12 mouse cellular contexts compared by ENCODE assay signal in the genomic region with DNA sequence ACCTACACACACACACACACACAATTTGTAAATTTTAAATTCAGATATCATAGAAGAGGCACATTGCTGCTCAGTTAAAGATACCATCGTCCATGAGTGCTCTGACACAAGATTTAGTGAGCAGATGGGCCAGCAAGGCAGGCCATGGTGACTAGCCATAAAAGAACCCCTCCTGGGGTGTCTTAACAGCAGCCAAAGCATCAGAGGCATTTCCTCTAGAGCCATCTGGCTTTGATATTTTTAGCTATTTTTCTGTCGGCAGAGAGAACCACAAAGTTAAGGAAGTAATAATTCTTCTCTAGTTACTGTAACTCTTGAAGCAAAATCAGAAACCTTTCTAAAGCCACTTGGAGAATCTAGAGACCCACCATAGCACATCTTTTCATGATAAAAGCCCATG.
DNase-seq lines count a peak whose midpoint lies in the region; ATAC-seq and TF ChIP-seq lines count a peak whose summit lies in the region.
"Had no signal": no experiment of that assay in that cellular context is flagged by ENCODE, and none has a peak within 500 bp of the region (broad histone marks: within the 10 kb centered on the region; RNA-seq: fewer than 3 reads in every experiment).

No protein-coding gene starts in this region.

- no peaks in the 10 kb centered on the region for H3K27me3 ChIP-seq in kidney, embryonic 16.5 days (ENCODE audit: insufficient read depth, low read length)
- H3K27me3 ChIP-seq: limb, embryonic 13.5 days had no signal

- H3K4me1 ChIP-seq in kidney, embryonic 16.5 days (ENCODE audit: insufficient read depth, low read length): no peaks in the 10 kb centered on the region
- no peaks in the 10 kb centered on the region for H3K4me1 ChIP-seq in lung, adult 2 months (ENCODE audit: control insufficient read depth, insufficient read depth, low read length)

- intact Hi-C loops in gastrocnemius, postnatal 14 days (cut with DNase I; ENCODE audit: low total_unique reads): no loop called here

- TF ChIP-seq POLR2A in lung, adult 2 months (IDR thresholded peaks at IDR 0.05; ENCODE audit: borderline replicate concordance, extremely low read depth, low read depth, low read length): no peak

- H3K4me2 ChIP-seq in kidney, embryonic 16.5 days (replicated peaks; ENCODE audit: low read depth, low read length): no peak overlapping the region
- H3K4me2 ChIP-seq: limb, embryonic 13.5 days; lung, embryonic 14.5 days had no signal

- DNase-seq in kidney, postnatal 25 days: no peak
- peak; percentile 71 for DNase-seq in cerebellum, adult 11 months
- DNase-seq in cerebellum, postnatal 10 days: peak; percentile 83
- no peak for DNase-seq in lung, adult 2 months
- DNase-seq in gastrocnemius, postnatal 14 days: no peak
- DNase-seq: lung, embryonic 14.5 days; thymus, postnatal 36 days had no signal

- 20% methylated on average over 2 of the region's 2 CpGs for WGBS in kidney, embryonic 16.5 days
- 26% methylated on average over 2 of the region's 2 CpGs for WGBS in lung, adult 2 months

- no peak overlapping the region for H3K27ac ChIP-seq in kidney, embryonic 16.5 days (ENCODE audit: low read length)
- H3K27ac ChIP-seq: limb, embryonic 13.5 days had no signal

- no peaks in the 10 kb centered on the region for H3K36me3 ChIP-seq in kidney, embryonic 16.5 days (ENCODE audit: insufficient read depth, low read length)
- H3K36me3 ChIP-seq: limb, embryonic 13.5 days had no signal

- no peaks in the 10 kb centered on the region for H3K9me3 ChIP-seq in kidney, embryonic 16.5 days (ENCODE audit: low read length)
- H3K9me3 ChIP-seq: limb, embryonic 13.5 days had no signal

- peak; percentile 42; the same call in 1 of the 2 replicates for ATAC-seq in kidney, embryonic 16.5 days (ENCODE audit: low FRiP score, low TSS enrichment)
- peak; percentile 97 to 99 for ATAC-seq in hematopoietic stem cell, adult 5-6 weeks (replicated peaks in 1 of 2; ENCODE audit: insufficient read depth in 1 of 2, low FRiP score in 2 of 2, low TSS enrichment in 1 of 2, low read depth in 1 of 2, poor library complexity in 2 of 2, severe bottlenecking in 2 of 2)
- ATAC-seq: inflammation-experienced regulatory T-cells, adult 6 months had no signal

- TF ChIP-seq CTCF in lung, adult 2 months (IDR thresholded peaks at IDR 0.05; ENCODE audit: insufficient read depth, low read length): no peak

- H3K4me3 ChIP-seq in kidney, embryonic 16.5 days (ENCODE audit: low read length): no peak overlapping the region
- no peak overlapping the region for H3K4me3 ChIP-seq in lung, adult 2 months (replicated peaks; ENCODE audit: extremely low read depth, low read depth, low read length)
- H3K4me3 ChIP-seq: limb, embryonic 13.5 days; myocyte had no signal

- H3K9ac ChIP-seq in kidney, embryonic 16.5 days (replicated peaks; ENCODE audit: low read length): no peak overlapping the region
- H3K9ac ChIP-seq: limb, embryonic 13.5 days; lung, embryonic 14.5 days had no signal

Comparison
In these comparisons a context has a peak if more than half of its experiments do, and no peak if none do; other contexts are left out.
1. DNase-seq: peak in cerebellum, adult 11 months (single experiment) and cerebellum, postnatal 10 days (2 of 2); none in kidney, postnatal 25 days (0 of 2), lung, adult 2 months (single experiment) and gastrocnemius, postnatal 14 days (single experiment).